Mouse (Mus musculus): ENCODE measurements around the gene Gm11116. TPM values are rescaled to one million over a fixed set of nuclear protein-coding genes. Genes with fewer than 3 reads are reported as not detected.
"Not testable (repeated sequence)": the region's sequence is repeated elsewhere in the genome, so short reads cannot be mapped to it uniquely, and the experiment has no call there.

Gene Gm11116
- not detected in 2 replicates for polyA plus RNA-seq (2015; fragmentation: Nextera tagmentation; extraction: Ambion mirVana)

GRCm38 (mm10) chr5:88111430-88111829, at the start of gene Gm11116:
Gene Gm11116 (minus strand): TSS chr5:88111530.
- Histone ChIP-seq H3K9me3 (ENCODE audit: control insufficient read depth, low read length) (no peaks in the 10 kb centered on the region), H3K27me3 (replicated peaks; ENCODE audit: control insufficient read depth, insufficient read depth, low read length) (no peaks in the 10 kb centered on the region), H3K9ac (ENCODE audit: low read depth, low read length) (no peak within 1 kb of the TSS), H3K4me2 (ENCODE audit: low read length) (no peak within 1 kb of the TSS), H3K4me1 (ENCODE audit: control insufficient read depth, insufficient read depth, low read depth, low read length) (no peaks in the 10 kb centered on the region), H3K27ac (ENCODE audit: low read depth, low read length) (no peak within 1 kb of the TSS), H3K4me3 (ENCODE audit: low read length) (no peak within 1 kb of the TSS), H3K36me3 (ENCODE audit: control insufficient read depth, insufficient read depth, low read length) (no peaks in the 10 kb centered on the region)
- 80% methylated on average over 1 of the region's 1 CpGs for WGBS
- no peak for ATAC-seq

GRCm38 (mm10) chr5:88153999-88154398, 42.7 kb upstream of the Gm11116 start, which contains the start of gene Gm11115:
Gene Gm11115 (minus strand): TSS chr5:88154099.
- no peak for ATAC-seq

GRCm38 (mm10) chr5:88086256-88086655, 25.1 kb downstream of the Gm11116 start, which contains the start of gene Smr2:
Gene Smr2 (plus strand): TSS chr5:88086556.
- not testable (repeated sequence) for H3K9ac ChIP-seq (ENCODE audit: low read depth, low read length); H3K27me3 ChIP-seq (replicated peaks; ENCODE audit: control insufficient read depth, insufficient read depth, low read length); H3K4me1 ChIP-seq (ENCODE audit: control insufficient read depth, insufficient read depth, low read depth, low read length); H3K36me3 ChIP-seq (ENCODE audit: control insufficient read depth, insufficient read depth, low read length); H3K4me3 ChIP-seq (ENCODE audit: low read length); H3K4me2 ChIP-seq (ENCODE audit: low read length); ATAC-seq; H3K9me3 ChIP-seq (ENCODE audit: control insufficient read depth, low read length); H3K27ac ChIP-seq (ENCODE audit: low read depth, low read length)

More at GRCm38 (mm10) chr5:88153999-88154398, 42.7 kb upstream of the Gm11116 start, which contains the start of gene Gm11115:
- Histone ChIP-seq H3K4me3 (ENCODE audit: low read length) (no peak within 1 kb of the TSS), H3K9ac (ENCODE audit: low read depth, low read length) (no peak within 1 kb of the TSS), H3K4me2 (ENCODE audit: low read length) (no peak within 1 kb of the TSS), H3K36me3 (ENCODE audit: control insufficient read depth, insufficient read depth, low read length) (no peaks in the 10 kb centered on the region), H3K4me1 (ENCODE audit: control insufficient read depth, insufficient read depth, low read depth, low read length) (no peaks in the 10 kb centered on the region), H3K9me3 (ENCODE audit: control insufficient read depth, low read length) (no peaks in the 10 kb centered on the region), H3K27ac (ENCODE audit: low read depth, low read length) (no peak within 1 kb of the TSS), H3K27me3 (replicated peaks; ENCODE audit: control insufficient read depth, insufficient read depth, low read length) (no peaks in the 10 kb centered on the region)

Other genes starting within 250 kb of the Gm11116 start
- not detected in 2 replicates for gene Odam, start 226.5 kb downstream of the Gm11116 start, polyA plus RNA-seq (2015; fragmentation: Nextera tagmentation; extraction: Ambion mirVana)
- gene Csn3, start 186.0 kb downstream of the Gm11116 start, polyA plus RNA-seq (2015; fragmentation: Nextera tagmentation; extraction: Ambion mirVana) = not detected in 2 replicates
- not detected in 2 replicates for gene 2310003L06Rik, start 142.1 kb downstream of the Gm11116 start, polyA plus RNA-seq (2015; fragmentation: Nextera tagmentation; extraction: Ambion mirVana)
- not detected in 2 replicates for gene Gm28434, start 142.0 kb downstream of the Gm11116 start, polyA plus RNA-seq (2015; fragmentation: Nextera tagmentation; extraction: Ambion mirVana)
- gene Cabs1, start 132.1 kb downstream of the Gm11116 start, polyA plus RNA-seq (2015; fragmentation: Nextera tagmentation; extraction: Ambion mirVana) = not detected in 2 replicates
- not detected in 2 replicates for gene Smr3a, start 109.0 kb downstream of the Gm11116 start, polyA plus RNA-seq (2015; fragmentation: Nextera tagmentation; extraction: Ambion mirVana)
- not detected in 2 replicates for gene Smr2, start 25.0 kb downstream of the Gm11116 start, polyA plus RNA-seq (2015; fragmentation: Nextera tagmentation; extraction: Ambion mirVana)
- not detected in 2 replicates for gene Gm11115, start 42.6 kb upstream of the Gm11116 start, polyA plus RNA-seq (2015; fragmentation: Nextera tagmentation; extraction: Ambion mirVana)
- not detected in 2 replicates for gene Gm7714, start 157.4 kb upstream of the Gm11116 start, polyA plus RNA-seq (2015; fragmentation: Nextera tagmentation; extraction: Ambion mirVana)
- gene Prol1, start 205.8 kb upstream of the Gm11116 start, polyA plus RNA-seq (2015; fragmentation: Nextera tagmentation; extraction: Ambion mirVana) = not detected in 2 replicates